Mouse (Mus musculus) ES-E14 (cell line): Measurements from ENCODE around the gene 6430531B16Rik. TPM values are rescaled to one million over a fixed set of nuclear protein-coding genes. Genes with fewer than 3 reads are reported as not detected.
A peak's percentile ranks its signal among the peaks of the same experiment; 100 is the strongest.

Source experiments
- DNase-seq: peaks from one replicate; pipeline ENCODE4 v3.0.0-alpha.2; 2013; ENCODE audit warnings: low read depth, low spot score
- H3K27ac ChIP-seq: 2 replicates; pipeline ENCODE4 v1.5.1; 2012; ENCODE audit warnings: low read depth, mild to moderate bottlenecking, low read length, moderate library complexity, mixed read lengths; ENCODE audit not compliant: poor library complexity, insufficient read depth, severe bottlenecking
- H3K36me3 ChIP-seq: 2 replicates; pipeline ENCODE4 v1.6.1; 2012; ENCODE audit warnings: mild to moderate bottlenecking, low read length, moderate library complexity, mixed read lengths; ENCODE audit not compliant: control insufficient read depth, poor library complexity, insufficient read depth, severe bottlenecking
- H3K4me1 ChIP-seq, 2 experiments: fragments of 150-350 bp in 1 of 2; sonication (generic) in 1 of 2; 2 replicates each; pipeline ENCODE4 v1.6.1; 2012; ENCODE audit warnings: low read length in 2 of 2, mild to moderate bottlenecking in 1 of 2, mixed read lengths in 1 of 2; ENCODE audit not compliant: control insufficient read depth in 2 of 2, insufficient read depth in 2 of 2, poor library complexity in 1 of 2
- H3K4me3 ChIP-seq, 2 experiments: fragments of 150-350 bp in 1 of 2; sonication (generic) in 1 of 2; 2 replicates each; pipeline ENCODE4 v1.5.1; 2012; ENCODE audit warnings: low read length in 2 of 2, low read depth in 1 of 2, mild to moderate bottlenecking in 1 of 2, mixed read lengths in 1 of 2; ENCODE audit not compliant: insufficient read depth in 1 of 2, poor library complexity in 1 of 2, severe bottlenecking in 1 of 2
- H3K9ac ChIP-seq: 2 replicates; pipeline ENCODE4 v1.6.1; 2012; ENCODE audit warnings: low read depth, mild to moderate bottlenecking, low read length, mixed read lengths; ENCODE audit not compliant: poor library complexity, insufficient read depth, severe bottlenecking
- H3K9me3 ChIP-seq: fragments of 150-350 bp; sonication (generic); 2 replicates; pipeline ENCODE4 v1.6.1; 2012; ENCODE audit warnings: low read depth, mild to moderate bottlenecking, low read length; ENCODE audit not compliant: control insufficient read depth, insufficient read depth
- CHD2 ChIP-seq: IDR thresholded peaks from 2 replicates; pipeline ENCODE4 v1.6.1; 2014; ENCODE audit warnings: mild to moderate bottlenecking, low read depth, low read length, inconsistent platforms
- HCFC1 ChIP-seq: IDR thresholded peaks from 2 replicates; pipeline ENCODE4 v1.6.1; 2012; ENCODE audit warnings: low read length, inconsistent platforms, borderline replicate concordance; ENCODE audit not compliant: insufficient read depth
- MAFK ChIP-seq: IDR thresholded peaks from 2 replicates; pipeline ENCODE4 v1.6.1; 2014; ENCODE audit warnings: mild to moderate bottlenecking, low read depth, low read length, inconsistent platforms; ENCODE audit not compliant: insufficient read depth
- ZC3H11A ChIP-seq: IDR thresholded peaks from 2 replicates; pipeline ENCODE4 v1.6.1; 2012; ENCODE audit warnings: low read depth, mild to moderate bottlenecking, inconsistent platforms, low read length, borderline replicate concordance
- ZNF384 ChIP-seq: IDR thresholded peaks from 2 replicates; pipeline ENCODE4 v1.6.1; 2012; ENCODE audit warnings: low read depth, low read length, inconsistent platforms
- in situ Hi-C, 2 experiments: fragments of 600-800 bp; cut with MboI; formaldehyde crosslinking; loops; one replicate each; pipeline ENCODE4 v1.15.1; 2025; ENCODE audit warnings: low sequenced_read_pairs in 2 of 2, inconsistent platforms in 1 of 2; ENCODE audit not compliant: unreplicated experiment in 2 of 2
- total RNA-seq: library from RNA; depleted of rRNA; stranded (reverse); fragments of 300-350 nt; gene quantifications from 2 replicates; pipeline ENCODE4 v1.2.3, GENCODE M21; 2012

Gene 6430531B16Rik
- total RNA-seq, 1 experiment, result 1.8 TPM

DNA sequence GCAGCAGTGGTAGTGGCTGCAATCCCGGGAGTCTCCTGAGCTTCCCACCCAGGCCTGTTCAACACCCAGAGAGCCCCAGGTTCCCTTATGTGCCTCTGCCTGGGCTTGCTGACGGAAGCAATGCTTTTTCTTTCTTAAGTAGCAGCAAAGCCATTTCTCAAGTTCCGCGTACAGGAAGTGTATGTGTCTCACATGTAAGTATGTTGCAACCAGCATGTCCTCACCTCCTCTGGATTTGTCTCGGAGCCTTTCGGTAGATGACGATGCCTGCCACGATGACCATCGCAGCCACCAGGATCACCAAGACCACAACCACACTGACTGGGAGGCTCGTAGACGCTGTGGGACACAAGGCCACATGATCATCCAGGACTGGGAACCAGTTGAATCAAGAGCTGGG, 6.0 kb upstream of the 6430531B16Rik start:
- H3K4me3 ChIP-seq, result no peak overlapping the region
- no peaks in the 10 kb centered on the region for H3K36me3 ChIP-seq
- DNase-seq, result no peak
- TF ChIP-seq ZC3H11A, result no peak
- TF ChIP-seq CHD2, result no peak
- TF ChIP-seq HCFC1, result no peak
- in situ Hi-C loops, result no loop called here
- H3K9me3 ChIP-seq, result no peaks in the 10 kb centered on the region
- no peak overlapping the region for H3K27ac ChIP-seq
- no peaks in the 10 kb centered on the region; a peak in 1 of 4 replicates for H3K4me1 ChIP-seq
- H3K9ac ChIP-seq, result no peak overlapping the region

DNA sequence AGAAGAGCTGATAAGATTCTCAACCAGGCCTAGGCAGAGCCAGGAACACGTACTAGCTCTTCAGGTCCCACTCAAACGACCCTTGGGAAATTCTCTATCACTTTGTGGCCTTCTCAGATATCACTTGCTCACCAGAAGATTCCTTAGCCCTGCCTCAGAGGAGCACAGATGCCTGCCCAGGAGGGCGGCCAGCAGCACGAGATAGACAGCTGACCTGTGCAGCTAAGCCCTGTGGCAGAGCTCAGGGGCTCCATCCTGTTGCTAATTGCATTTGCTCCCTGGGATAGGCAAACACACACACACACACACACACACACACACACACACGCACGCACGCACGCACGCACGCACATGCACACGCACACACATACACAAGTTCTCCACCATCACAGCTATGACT, 3.5 kb upstream of the 6430531B16Rik start:
- H3K9ac ChIP-seq, result no peak overlapping the region
- H3K4me3 ChIP-seq, result no peak overlapping the region
- no peaks in the 10 kb centered on the region for H3K9me3 ChIP-seq
- H3K36me3 ChIP-seq, result no peaks in the 10 kb centered on the region
- peaks cover 0 to 4% of the 10 kb centered on the region in 2 experiments; a peak in 1 of 4 replicates for H3K4me1 ChIP-seq
- TF ChIP-seq HCFC1 (no peak), CHD2 (no peak), ZNF384 (no peak)
- in situ Hi-C loops, result no loop called here
- DNase-seq, result no peak
- no peak overlapping the region for H3K27ac ChIP-seq

DNA sequence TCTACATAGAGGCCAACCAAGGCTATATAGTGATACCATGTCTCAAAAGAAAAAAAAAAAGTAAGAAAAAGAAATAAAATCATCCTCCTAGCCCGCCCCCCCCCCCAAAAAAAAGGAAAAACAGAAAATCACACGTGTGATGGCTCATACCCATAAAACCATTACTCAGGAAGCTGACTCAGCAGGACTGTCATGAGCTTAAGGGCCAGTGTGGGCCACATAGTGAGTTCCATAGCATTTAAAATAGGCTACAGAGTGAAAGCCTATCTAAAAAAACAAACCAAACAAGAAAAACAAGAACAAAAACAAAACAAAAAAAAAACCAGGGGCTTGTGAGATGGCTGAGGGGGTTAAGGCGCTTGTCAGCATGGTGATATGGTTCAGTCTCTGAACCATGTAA, 2.2 kb upstream of the 6430531B16Rik start:
- Histone ChIP-seq H3K9ac (no peak overlapping the region), H3K36me3 (no peaks in the 10 kb centered on the region), H3K27ac (no peak overlapping the region), H3K9me3 (no peaks in the 10 kb centered on the region), H3K4me3 (no peak overlapping the region), H3K4me1 (peaks cover 0 to 9% of the 10 kb centered on the region in 2 experiments; a peak in 2 of 4 replicates)
- in situ Hi-C loops, result no loop called here
- TF ChIP-seq MAFK (0 out of 2 replicates have a peak, but pooled peaks have one; percentile 42), ZC3H11A (no peak), CHD2 (no peak)
- DNase-seq, result no peak

DNA sequence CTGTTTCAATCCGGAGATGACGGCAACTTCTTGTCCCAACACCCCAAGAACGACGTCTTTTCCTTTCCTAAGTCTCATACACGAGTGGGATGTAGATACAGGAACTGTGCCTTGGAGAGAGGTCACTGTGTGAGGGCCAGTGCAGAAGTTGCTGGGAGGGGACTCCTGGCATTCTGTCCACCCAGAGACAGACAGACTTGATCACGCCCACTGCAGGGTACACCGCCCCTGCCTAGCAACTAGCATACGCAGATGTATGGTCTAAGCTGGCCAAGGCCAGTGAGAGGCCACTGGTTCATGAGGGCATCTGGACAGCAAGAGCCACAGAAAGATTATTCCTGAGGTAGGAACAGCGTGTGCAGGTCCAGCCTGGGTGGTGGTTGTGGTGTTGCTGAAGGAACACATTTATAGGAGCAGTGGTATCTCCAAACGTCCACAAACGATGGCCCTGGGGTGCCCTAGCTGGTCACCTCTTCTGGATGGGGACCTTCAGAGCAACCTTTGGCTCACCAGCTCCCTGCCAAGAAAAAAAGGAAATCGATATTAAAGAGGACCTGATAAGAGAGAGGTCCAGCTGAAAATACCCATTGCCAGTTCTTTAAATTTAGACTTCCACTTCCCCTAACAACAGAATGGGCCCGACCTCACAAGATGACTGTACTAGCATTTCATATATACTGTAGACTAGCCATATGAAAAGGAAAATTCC, 610 bp upstream of the 6430531B16Rik start:
- Histone ChIP-seq H3K4me1 (peaks cover 3 to 21% of the 10 kb centered on the region in 2 experiments; a peak in 3 of 4 replicates), H3K27ac (no peak overlapping the region), H3K4me3 (peak overlapping the region in 1 of 2 experiments; percentile 88; a peak in 2 of 4 replicates), H3K9ac (no peak overlapping the region; the same call in 1 of the 2 replicates), H3K36me3 (no peaks in the 10 kb centered on the region), H3K9me3 (no peaks in the 10 kb centered on the region)
- no peak for TF ChIP-seq HCFC1
- TF ChIP-seq MAFK, result no peak
- TF ChIP-seq ZC3H11A, result no peak
- no peak for TF ChIP-seq ZNF384
- TF ChIP-seq CHD2, result no peak
- no peak for DNase-seq
- in situ Hi-C loops, result no loop called here

DNA sequence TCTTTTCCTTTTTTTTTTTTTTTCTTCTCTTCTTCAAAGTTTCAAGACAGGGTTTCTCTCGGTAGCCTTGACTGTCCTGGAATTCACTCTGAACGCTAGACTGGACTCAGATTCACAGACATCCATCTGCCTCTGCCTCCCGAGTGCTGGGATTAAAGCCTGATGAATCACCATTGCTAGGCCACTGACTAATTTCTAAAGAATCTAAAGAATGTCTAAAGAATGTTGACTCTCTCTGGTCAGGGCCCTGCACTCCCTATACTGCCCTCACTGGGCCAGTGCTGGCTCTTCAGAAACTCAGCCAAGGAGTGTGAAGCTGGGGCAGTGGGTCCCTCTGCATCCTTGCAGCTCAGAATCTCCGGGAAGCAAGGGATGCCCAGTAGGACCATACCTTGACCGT, 3.1 kb downstream of the 6430531B16Rik start:
- DNase-seq, result no peak
- H3K9me3 ChIP-seq, result no peaks in the 10 kb centered on the region

More for the DNA sequence above, 3.1 kb downstream of the 6430531B16Rik start:
- H3K4me3 ChIP-seq, result no peak overlapping the region
- no peaks in the 10 kb centered on the region for H3K36me3 ChIP-seq
- TF ChIP-seq CHD2 (no peak), HCFC1 (no peak), ZC3H11A (no peak), MAFK (no peak), ZNF384 (no peak)
- H3K9ac ChIP-seq, result no peak overlapping the region
- in situ Hi-C loops, result no loop called here
- H3K4me1 ChIP-seq, result peaks cover 3 to 43% of the 10 kb centered on the region in 2 experiments; a peak in 3 of 4 replicates
- H3K27ac ChIP-seq, result 0 out of 2 replicates have a peak overlapping the region, but pooled peaks have one; percentile 24
